Mouse (Mus musculus) stomach, postnatal 0 days (tissue): ENCODE results near the gene Stx12.

Experiments
- CTCF ChIP-seq: IDR thresholded peaks from 2 replicates; pipeline ENCODE4 v1.5.1; 2016; ENCODE audit warnings: antibody characterized with exemption, low read depth, mild to moderate bottlenecking, moderate library complexity
- EP300 ChIP-seq: optimal IDR thresholded peaks from 2 replicates; pipeline ENCODE3; 2016; ENCODE audit warnings: antibody characterized with exemption

DNA sequence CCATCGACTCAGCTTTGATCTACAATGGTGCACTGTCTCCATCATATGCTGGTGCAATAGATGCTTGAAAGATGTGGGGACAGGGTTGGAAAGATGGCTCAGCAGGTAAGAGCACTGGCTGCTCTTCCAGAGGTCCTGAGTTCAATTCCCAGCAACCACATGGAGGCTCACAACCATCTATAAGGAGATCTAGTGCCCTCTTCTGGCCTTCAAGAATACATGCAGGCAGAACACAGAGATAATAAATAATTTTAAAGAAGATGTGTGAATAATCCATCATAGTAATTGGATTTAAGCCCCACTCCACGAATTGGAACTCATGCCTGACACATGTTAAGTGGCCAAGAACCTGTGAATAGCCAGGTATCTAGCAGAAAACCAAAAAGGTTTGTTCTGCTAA is 65.9 kb downstream of the Stx12 start:
- TF ChIP-seq CTCF (0 out of 2 replicates have a peak, but pooled peaks have one; percentile 3), EP300 (no peak)
